Mouse (Mus musculus) olfactory bulb, adult 2 months (tissue): ENCODE data around the gene Lmbrd2.

Source experiments
- CTCF ChIP-seq: fragments of 200-500 bp; IDR thresholded peaks from 2 replicates; pipeline ENCODE4 v1.5.1; 2012; ENCODE audit warnings: low read depth, mild to moderate bottlenecking, low read length, moderate library complexity; ENCODE audit not compliant: insufficient read depth
- POLR2A ChIP-seq: fragments of 200-500 bp; IDR thresholded peaks from 2 replicates; pipeline ENCODE4 v1.6.1; 2012; ENCODE audit warnings: mild to moderate bottlenecking, low read depth, low read length, moderate library complexity; ENCODE audit not compliant: insufficient read depth

DNA sequence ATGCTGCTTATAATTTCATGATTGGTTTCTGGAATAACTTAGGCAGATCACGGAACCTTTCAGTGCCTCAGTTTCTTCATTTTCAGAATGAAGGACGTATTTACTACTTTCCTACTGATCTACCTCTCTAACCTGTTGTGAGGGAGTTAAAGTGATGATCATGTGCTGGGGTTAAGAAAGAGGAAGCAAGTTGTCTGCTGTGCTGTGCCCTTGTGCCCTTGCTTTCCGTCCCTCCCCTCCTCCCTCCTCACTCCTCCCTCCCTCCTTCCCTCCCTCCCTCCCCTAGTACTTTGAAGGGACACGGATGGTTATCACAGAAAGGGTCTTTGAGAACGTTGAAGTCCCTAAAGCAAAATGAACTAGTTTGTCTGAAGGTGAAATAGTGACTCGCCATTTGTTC lies 58.1 kb downstream of the Lmbrd2 start:
- TF ChIP-seq POLR2A: no peak
- no peak for TF ChIP-seq CTCF
